Mouse (Mus musculus): ENCODE measurements around the gene Ces1c. TPM values are rescaled to one million over a fixed set of nuclear protein-coding genes. Genes with fewer than 3 reads are reported as not detected.
A peak's percentile ranks its signal among the peaks of the same experiment; 100 is the strongest.

Gene Ces1c
- total and polyA plus RNA-seq, 3 experiments: not detected

DNA sequence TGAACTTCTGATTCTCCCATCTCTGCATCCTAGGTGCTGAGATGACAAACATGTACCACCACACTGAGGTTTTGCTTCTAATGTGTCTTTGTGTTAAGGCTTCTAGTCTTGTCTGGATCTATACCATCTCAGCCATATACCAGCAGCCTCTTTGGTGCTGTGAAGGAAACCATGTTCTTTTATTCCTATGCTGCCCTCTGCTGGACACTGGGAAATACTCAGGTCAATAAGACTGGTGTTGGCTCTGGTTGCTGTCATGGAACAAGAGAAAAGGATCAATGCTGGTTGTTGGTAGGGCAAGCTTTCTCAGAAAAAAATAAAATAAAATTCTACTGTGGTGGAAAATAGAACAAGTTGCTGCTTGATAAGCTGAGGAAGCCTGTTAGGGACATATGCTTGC lies 35.7 kb downstream of the Ces1c start:
- dilution Hi-C loops (cut with MboI; ENCODE audit: extremely low pct_ligation_motif_present, extremely low pct_unique_long_range_greater_than_20kb, low sequenced_read_pairs): no loop called here
- no peak overlapping the region for H3K4me2 ChIP-seq (ENCODE audit: insufficient read depth, low read depth, poor library complexity, severe bottlenecking)
- in situ Hi-C loops (cut with MboI; ENCODE audit: low pct_ligation_motif_present, low pct_unique_long_range_greater_than_20kb, low sequenced_read_pairs): no loop called here
- no peaks in the 10 kb centered on the region for H3K36me3 ChIP-seq (replicated peaks in 1 of 2; ENCODE audit: control insufficient read depth in 1 of 2, insufficient read depth in 1 of 2, low read length in 1 of 2)
- no peaks in the 10 kb centered on the region for H3K4me1 ChIP-seq (ENCODE audit: control insufficient read depth in 1 of 2, insufficient read depth in 2 of 2)
- peak; percentile 44 for DNase-seq (ENCODE audit: extremely low read depth)
- TF ChIP-seq JUND (conservative IDR thresholded peaks at IDR 0.05; ENCODE audit: low read depth, low read length) (no peak), RAD21 (IDR thresholded peaks at IDR 0.05; ENCODE audit: low read depth, low read length) (peak; percentile 43), ELF1 (IDR thresholded peaks at IDR 0.05; ENCODE audit: low read depth, low read length) (no peak), PAX5 (IDR thresholded peaks at IDR 0.05; ENCODE audit: low read length) (no peak), CTCF (conservative IDR thresholded peaks at IDR 0.05 in 1 of 2, IDR thresholded peaks at IDR 0.05 in 1 of 2; ENCODE audit: low read depth in 2 of 2, low read length in 2 of 2) (peak; percentile 23 to 53; a peak in 2 of 4 replicates), RCOR1 (conservative IDR thresholded peaks at IDR 0.05; ENCODE audit: low read depth, low read length) (no peak), MAFK (IDR thresholded peaks at IDR 0.05; ENCODE audit: insufficient replicate concordance, low read length) (no peak), SMC3 (IDR thresholded peaks at IDR 0.05; ENCODE audit: low read depth, low read length) (peak; percentile 40), KAT2A (IDR thresholded peaks at IDR 0.05; ENCODE audit: insufficient replicate concordance, low read length) (no peak), ZC3H11A (IDR thresholded peaks at IDR 0.05; ENCODE audit: low read depth, low read length) (no peak)
- H3K27me3 ChIP-seq (replicated peaks): peaks cover 11% of the 10 kb centered on the region
- H3K9ac ChIP-seq (ENCODE audit: insufficient read depth, low read depth): no peak overlapping the region
- H3K9me3 ChIP-seq (replicated peaks; ENCODE audit: low read length): no peaks in the 10 kb centered on the region
- H3K4me3 ChIP-seq (replicated peaks in 1 of 3; ENCODE audit: low read depth in 2 of 3, low read length in 2 of 3, poor library complexity in 1 of 3): no peak overlapping the region
- no peak overlapping the region for H3K27ac ChIP-seq (ENCODE audit: insufficient read depth, low read depth)
- H3K79me2 ChIP-seq (replicated peaks; ENCODE audit: control insufficient read depth, extremely low read depth, insufficient read depth, poor library complexity, severe bottlenecking): no peaks in the 10 kb centered on the region

- H3K9ac ChIP-seq (ENCODE audit: insufficient read depth, low read depth): no peak overlapping the region
- peaks cover 11% of the 10 kb centered on the region for H3K27me3 ChIP-seq (replicated peaks)
- H3K4me3 ChIP-seq (replicated peaks in 1 of 3; ENCODE audit: low read depth in 2 of 3, low read length in 2 of 3, poor library complexity in 1 of 3): no peak overlapping the region
- H3K4me2 ChIP-seq (ENCODE audit: insufficient read depth, low read depth, poor library complexity, severe bottlenecking): no peak overlapping the region
- no peak for DNase-seq (ENCODE audit: extremely low read depth)
- no peaks in the 10 kb centered on the region for H3K9me3 ChIP-seq (replicated peaks; ENCODE audit: low read length)
- in situ Hi-C loops (cut with MboI; ENCODE audit: low pct_ligation_motif_present, low pct_unique_long_range_greater_than_20kb, low sequenced_read_pairs) (no loop called here), dilution Hi-C loops (cut with MboI; ENCODE audit: extremely low pct_ligation_motif_present, extremely low pct_unique_long_range_greater_than_20kb, low sequenced_read_pairs) (no loop called here)
- no peak for TF ChIP-seq TBP (conservative IDR thresholded peaks at IDR 0.05; ENCODE audit: low read depth, low read length)
- no peak overlapping the region for H3K27ac ChIP-seq (ENCODE audit: insufficient read depth, low read depth)
- H3K36me3 ChIP-seq (replicated peaks in 1 of 2; ENCODE audit: control insufficient read depth in 1 of 2, insufficient read depth in 1 of 2, low read length in 1 of 2): no peaks in the 10 kb centered on the region
- H3K4me1 ChIP-seq (ENCODE audit: control insufficient read depth in 1 of 2, insufficient read depth in 2 of 2): no peaks in the 10 kb centered on the region
- H3K79me2 ChIP-seq (replicated peaks; ENCODE audit: control insufficient read depth, extremely low read depth, insufficient read depth, poor library complexity, severe bottlenecking): no peaks in the 10 kb centered on the region
Measured at GRCm38 (mm10) chr8:93091324-93091723, 39.8 kb downstream of the Ces1c start.

DNA sequence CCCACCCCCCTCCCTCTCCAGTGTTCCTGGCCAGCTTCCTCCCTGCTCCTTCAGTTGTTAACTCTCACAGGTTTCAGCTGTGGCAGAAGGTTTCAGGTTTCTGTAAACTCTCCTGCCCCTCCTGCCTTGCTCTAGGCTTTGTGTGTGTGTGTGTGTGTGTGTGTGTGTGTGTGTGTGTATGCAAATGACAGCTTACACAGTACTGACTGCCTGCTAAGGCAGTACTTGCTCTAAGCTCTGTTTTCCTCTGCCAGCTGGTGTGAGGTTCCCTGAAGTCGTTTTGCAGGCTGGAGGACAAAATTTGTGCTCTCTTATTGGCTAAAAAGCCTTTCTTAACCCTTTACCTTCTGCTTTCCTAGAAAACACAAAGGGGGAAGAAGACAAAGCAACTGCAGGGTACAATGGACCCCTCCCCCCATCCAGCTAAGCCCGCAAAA lies 42.4 kb downstream of the Ces1c start:
- Histone ChIP-seq H3K9me3 (replicated peaks; ENCODE audit: low read length) (no peaks in the 10 kb centered on the region), H3K36me3 (replicated peaks in 1 of 2; ENCODE audit: control insufficient read depth in 1 of 2, insufficient read depth in 1 of 2, low read length in 1 of 2) (no peaks in the 10 kb centered on the region), H3K4me3 (replicated peaks in 1 of 3; ENCODE audit: low read depth in 2 of 3, low read length in 2 of 3, poor library complexity in 1 of 3) (no peak overlapping the region), H3K27ac (ENCODE audit: insufficient read depth, low read depth) (no peak overlapping the region), H3K4me2 (ENCODE audit: insufficient read depth, low read depth, poor library complexity, severe bottlenecking) (no peak overlapping the region), H3K9ac (ENCODE audit: insufficient read depth, low read depth) (no peak overlapping the region), H3K27me3 (replicated peaks) (peaks cover 4% of the 10 kb centered on the region), H3K79me2 (replicated peaks; ENCODE audit: control insufficient read depth, extremely low read depth, insufficient read depth, poor library complexity, severe bottlenecking) (no peaks in the 10 kb centered on the region), H3K4me1 (ENCODE audit: control insufficient read depth in 1 of 2, insufficient read depth in 2 of 2) (no peaks in the 10 kb centered on the region)
- dilution Hi-C loops (cut with MboI; ENCODE audit: extremely low pct_ligation_motif_present, extremely low pct_unique_long_range_greater_than_20kb, low sequenced_read_pairs) (no loop called here), in situ Hi-C loops (cut with MboI; ENCODE audit: low pct_ligation_motif_present, low pct_unique_long_range_greater_than_20kb, low sequenced_read_pairs) (no loop called here)
- DNase-seq (ENCODE audit: extremely low read depth): no peak
- TF ChIP-seq CHD1 (IDR thresholded peaks at IDR 0.05; ENCODE audit: low read depth, low read length): no peak
- no peak for TF ChIP-seq USF1 (IDR thresholded peaks at IDR 0.05; ENCODE audit: low read depth, low read length)
- TF ChIP-seq MAX (IDR thresholded peaks at IDR 0.05; ENCODE audit: low read length): no peak
- TF ChIP-seq JUN (IDR thresholded peaks at IDR 0.05; ENCODE audit: insufficient read depth, low read depth, low read length): no peak
- no peak for TF ChIP-seq HCFC1 (IDR thresholded peaks at IDR 0.05; ENCODE audit: low read depth, low read length)
- no peak for TF ChIP-seq JUND (conservative IDR thresholded peaks at IDR 0.05; ENCODE audit: low read depth, low read length)
- no peak for TF ChIP-seq MAZ (IDR thresholded peaks at IDR 0.05; ENCODE audit: low read depth, low read length)
- TF ChIP-seq POLR2AphosphoS2 (IDR thresholded peaks at IDR 0.05; ENCODE audit: low read depth, low read length): no peak
- TF ChIP-seq KAT2A (IDR thresholded peaks at IDR 0.05; ENCODE audit: insufficient replicate concordance, low read length): no peak
- no peak for TF ChIP-seq MEF2A (IDR thresholded peaks at IDR 0.05; ENCODE audit: borderline replicate concordance, low read depth, low read length)
- TF ChIP-seq NRF1 (IDR thresholded peaks at IDR 0.05; ENCODE audit: low read depth, low read length): no peak
- TF ChIP-seq IRF4 (IDR thresholded peaks at IDR 0.05; ENCODE audit: low read depth, low read length): no peak
- no peak for TF ChIP-seq ZKSCAN1 (IDR thresholded peaks at IDR 0.05; ENCODE audit: borderline replicate concordance, low read depth, low read length)
- TF ChIP-seq MXI1 (IDR thresholded peaks at IDR 0.05; ENCODE audit: low read depth, low read length): no peak
- TF ChIP-seq TCF12 (IDR thresholded peaks at IDR 0.05; ENCODE audit: low read depth, low read length): no peak
- no peak for TF ChIP-seq EP300 (IDR thresholded peaks at IDR 0.05; ENCODE audit: low read length)
- TF ChIP-seq CHD2 (IDR thresholded peaks at IDR 0.05; ENCODE audit: low read length): no peak
